Mouse (Mus musculus) neural tube, embryonic 13.5 days (tissue): ENCODE measurements around the gene Spg7. TPM values are rescaled to one million over a fixed set of nuclear protein-coding genes. Genes with fewer than 3 reads are reported as not detected.

ENCODE experiments used
- ATAC-seq: fragments of 200-750 bp; cut with Nextera tagmentation; 2 replicates; pipeline ENCODE4 v1.8.0; 2017; ENCODE audit warnings: low read depth, mild to moderate bottlenecking, moderate TSS enrichment, moderate library complexity
- H3K27ac ChIP-seq: fragments of 300-500 bp; sonication (generic); replicated peaks from 2 replicates; pipeline ENCODE4 v1.5.1; 2015; ENCODE audit warnings: moderate library complexity, mild to moderate bottlenecking, inconsistent platforms
- H3K27me3 ChIP-seq: fragments of 300-500 bp; sonication (generic); 2 replicates; pipeline ENCODE4 v1.6.1; 2015; ENCODE audit warnings: mild to moderate bottlenecking, inconsistent platforms
- H3K36me3 ChIP-seq: fragments of 300-500 bp; sonication (generic); 2 replicates; pipeline ENCODE4 v1.6.1; 2015; ENCODE audit warnings: mild to moderate bottlenecking, inconsistent platforms
- H3K4me1 ChIP-seq: fragments of 300-500 bp; sonication (generic); replicated peaks from 2 replicates; pipeline ENCODE4 v1.6.1; 2015; ENCODE audit warnings: inconsistent platforms
- H3K4me2 ChIP-seq: fragments of 300-500 bp; sonication (generic); 2 replicates; pipeline ENCODE4 v1.6.1; 2015; ENCODE audit warnings: inconsistent platforms, mild to moderate bottlenecking, moderate library complexity
- H3K4me3 ChIP-seq: fragments of 300-500 bp; sonication (generic); 2 replicates; pipeline ENCODE4 v1.5.1; 2015; ENCODE audit warnings: mild to moderate bottlenecking, inconsistent platforms
- H3K9ac ChIP-seq: fragments of 300-500 bp; sonication (generic); 2 replicates; pipeline ENCODE4 v1.6.1; 2015; ENCODE audit warnings: moderate library complexity, mild to moderate bottlenecking, inconsistent platforms
- H3K9me3 ChIP-seq: fragments of 300-500 bp; sonication (generic); 2 replicates; pipeline ENCODE4 v1.6.1; 2016; ENCODE audit warnings: inconsistent platforms
- WGBS: fragments of 180-500 bp; shearing (Covaris S2); methylation state at CpG from one replicate; pipeline ENCODE4 v1.1.7; 2015; 5-methylcytosine and 5-hydroxymethylcytosine counted together
- polyA plus RNA-seq: library from polyadenylated mRNA; unstranded; fragments of >200 nt; fragmentation: Nextera tagmentation; extraction: Ambion mirVana; gene quantifications from 2 replicates; pipeline ENCODE4 v1.2.1, GENCODE M21; 2015

Gene Spg7
- polyA plus RNA-seq, 1 experiment from 2014 or later = 48.7 TPM

GRCm38 (mm10) chr8:123066101-123066683, 3.5 kb downstream of the Spg7 start:
- peak overlapping the region; percentile 90 for H3K9ac ChIP-seq
- peak overlapping the region; percentile 93 for H3K27ac ChIP-seq
- H3K9me3 ChIP-seq = no peaks in the 10 kb centered on the region
- H3K4me1 ChIP-seq = peaks cover 33% of the 10 kb centered on the region
- peak overlapping the region; percentile 77 for H3K4me3 ChIP-seq
- H3K36me3 ChIP-seq = peaks cover 15% of the 10 kb centered on the region
- H3K27me3 ChIP-seq = no peaks in the 10 kb centered on the region
- peak overlapping the region; percentile 69 for H3K4me2 ChIP-seq
- 40% methylated on average over 7 of the region's 7 CpGs for WGBS
- ATAC-seq = no peak

- H3K9me3 ChIP-seq = no peaks in the 10 kb centered on the region
- no peak overlapping the region for H3K4me3 ChIP-seq
- no peak overlapping the region for H3K9ac ChIP-seq
- peaks cover 15% of the 10 kb centered on the region for H3K4me1 ChIP-seq
- no peak overlapping the region for H3K27ac ChIP-seq
- H3K36me3 ChIP-seq = peaks cover 65% of the 10 kb centered on the region
- H3K4me2 ChIP-seq = no peak overlapping the region
- no peak for ATAC-seq
- WGBS = 78% methylated on average over 4 of the region's 4 CpGs
- H3K27me3 ChIP-seq = no peaks in the 10 kb centered on the region
Observed at GRCm38 (mm10) chr8:123071176-123071575, 8.4 kb downstream of the Spg7 start.

- Histone ChIP-seq H3K27ac (no peak overlapping the region), H3K27me3 (no peaks in the 10 kb centered on the region), H3K4me2 (no peak overlapping the region), H3K9me3 (no peaks in the 10 kb centered on the region), H3K4me3 (no peak overlapping the region), H3K36me3 (peaks cover 98% of the 10 kb centered on the region), H3K4me1 (no peaks in the 10 kb centered on the region), H3K9ac (no peak overlapping the region)
- WGBS = 92% methylated on average over 6 of the region's 6 CpGs
- no peak for ATAC-seq
Observed at GRCm38 (mm10) chr8:123077213-123077612, 14.5 kb downstream of the Spg7 start.

- Histone ChIP-seq H3K36me3 (peaks cover 98% of the 10 kb centered on the region), H3K4me3 (no peak overlapping the region), H3K4me1 (no peaks in the 10 kb centered on the region), H3K4me2 (no peak overlapping the region), H3K27ac (no peak overlapping the region), H3K27me3 (no peaks in the 10 kb centered on the region), H3K9ac (no peak overlapping the region), H3K9me3 (no peaks in the 10 kb centered on the region)
- WGBS = 85% methylated on average over 6 of the region's 6 CpGs
- no peak for ATAC-seq
Observed at GRCm38 (mm10) chr8:123082993-123083392, 20.3 kb downstream of the Spg7 start.

GRCm38 (mm10) chr8:123083610-123084009, 20.9 kb downstream of the Spg7 start:
- peaks cover 99% of the 10 kb centered on the region for H3K36me3 ChIP-seq
- WGBS = 87% methylated on average over 12 of the region's 12 CpGs
- H3K4me2 ChIP-seq = no peak overlapping the region
- H3K27ac ChIP-seq = no peak overlapping the region
- no peak overlapping the region for H3K4me3 ChIP-seq
- H3K27me3 ChIP-seq = no peaks in the 10 kb centered on the region
- no peaks in the 10 kb centered on the region for H3K4me1 ChIP-seq
- H3K9me3 ChIP-seq = no peaks in the 10 kb centered on the region
- ATAC-seq = no peak
- no peak overlapping the region for H3K9ac ChIP-seq

- WGBS = 88% methylated on average over 9 of the region's 9 CpGs
- no peaks in the 10 kb centered on the region for H3K4me1 ChIP-seq
- no peak overlapping the region for H3K4me3 ChIP-seq
- peaks cover 100% of the 10 kb centered on the region for H3K36me3 ChIP-seq
- H3K27me3 ChIP-seq = no peaks in the 10 kb centered on the region
- no peak for ATAC-seq
- H3K4me2 ChIP-seq = no peak overlapping the region
- 0 out of 2 replicates have a peak overlapping the region, but pooled peaks have one; percentile 26 for H3K9ac ChIP-seq
- H3K9me3 ChIP-seq = no peaks in the 10 kb centered on the region
- H3K27ac ChIP-seq = no peak overlapping the region
Observed at GRCm38 (mm10) chr8:123087289-123087688, 24.5 kb downstream of the Spg7 start.

- 77% methylated on average over 11 of the region's 11 CpGs for WGBS
- peaks cover 6% of the 10 kb centered on the region for H3K4me1 ChIP-seq
- no peak overlapping the region for H3K4me3 ChIP-seq
- H3K9ac ChIP-seq = peak overlapping the region; percentile 13; the same call in 1 of the 2 replicates
- H3K36me3 ChIP-seq = peaks cover 52% of the 10 kb centered on the region
- no peaks in the 10 kb centered on the region for H3K9me3 ChIP-seq
- H3K27ac ChIP-seq = peak overlapping the region; percentile 56; the same call in 1 of the 2 replicates
- H3K4me2 ChIP-seq = no peak overlapping the region
- H3K27me3 ChIP-seq = no peaks in the 10 kb centered on the region
- ATAC-seq = no peak
Observed at GRCm38 (mm10) chr8:123097216-123097615, 34.5 kb downstream of the Spg7 start.

GRCm38 (mm10) chr8:123097786-123098584, 35.2 kb downstream of the Spg7 start:
- Histone ChIP-seq H3K27ac (no peak overlapping the region; the same call in 1 of the 2 replicates), H3K9me3 (no peaks in the 10 kb centered on the region), H3K36me3 (peaks cover 46% of the 10 kb centered on the region), H3K4me3 (no peak overlapping the region), H3K4me2 (no peak overlapping the region), H3K9ac (peak overlapping the region; percentile 13; the same call in 1 of the 2 replicates), H3K27me3 (no peaks in the 10 kb centered on the region), H3K4me1 (peaks cover 6% of the 10 kb centered on the region)
- WGBS = 69% methylated on average over 12 of the region's 12 CpGs
- no peak for ATAC-seq

GRCm38 (mm10) chr8:123100288-123100687, 37.5 kb downstream of the Spg7 start:
- H3K27me3 ChIP-seq = no peaks in the 10 kb centered on the region

GRCm38 (mm10) chr8:123101244-123101643, 38.5 kb downstream of the Spg7 start:
- H3K27ac ChIP-seq = no peak overlapping the region
- H3K9ac ChIP-seq = peak overlapping the region; percentile 73; the same call in 1 of the 2 replicates
- 74% methylated on average over 4 of the region's 4 CpGs for WGBS
- H3K4me2 ChIP-seq = peak overlapping the region; percentile 76; the same call in 1 of the 2 replicates
- peaks cover 45% of the 10 kb centered on the region for H3K36me3 ChIP-seq
- no peaks in the 10 kb centered on the region for H3K27me3 ChIP-seq
- H3K4me3 ChIP-seq = 0 out of 2 replicates have a peak overlapping the region, but pooled peaks have one; percentile 81
- H3K4me1 ChIP-seq = peaks cover 22% of the 10 kb centered on the region
- no peak for ATAC-seq
- H3K9me3 ChIP-seq = no peaks in the 10 kb centered on the region

More at GRCm38 (mm10) chr8:123100288-123100687, 37.5 kb downstream of the Spg7 start:
- Histone ChIP-seq H3K9ac (no peak overlapping the region), H3K27ac (no peak overlapping the region), H3K36me3 (peaks cover 44% of the 10 kb centered on the region), H3K4me1 (peaks cover 22% of the 10 kb centered on the region), H3K4me2 (no peak overlapping the region), H3K4me3 (no peak overlapping the region), H3K9me3 (no peaks in the 10 kb centered on the region)
- 75% methylated on average over 8 of the region's 8 CpGs for WGBS
- no peak for ATAC-seq

- Histone ChIP-seq H3K4me3 (peak within 1 kb of the TSS; percentile 81), H3K4me1 (peaks cover 22% of the 10 kb centered on the region), H3K36me3 (peaks cover 42% of the 10 kb centered on the region), H3K9me3 (no peaks in the 10 kb centered on the region), H3K27ac (peak within 1 kb of the TSS; percentile 94), H3K4me2 (peak within 1 kb of the TSS; percentile 95), H3K27me3 (no peaks in the 10 kb centered on the region), H3K9ac (peak within 1 kb of the TSS; percentile 98)
- peak; percentile 95 for ATAC-seq
- WGBS = 1% methylated on average over 56 of the region's 56 CpGs
Observed at GRCm38 (mm10) chr8:123101735-123102685, 39.3 kb downstream of the Spg7 start, which contains the start of gene Rpl13. Gene Rpl13, plus strand, starts transcription at chr8:123102350.
